Mouse (Mus musculus): ENCODE data around the gene Hoxc9.

Hoxc9 gene

GRCm38 (mm10) chr15:102998608-102999182, 22.5 kb downstream of the Hoxc9 start:
- no peak for DNase-seq (ENCODE audit: low spot score in 2 of 2)

- peak; percentile 41 to 43 for DNase-seq (ENCODE audit: low spot score in 2 of 2)
Measured at GRCm38 (mm10) chr15:102999183-102999831, 23.1 kb downstream of the Hoxc9 start.

GRCm38 (mm10) chr15:102999955-103000354, 23.7 kb downstream of the Hoxc9 start:
- no peak for DNase-seq (ENCODE audit: low spot score in 2 of 2)

GRCm38 (mm10) chr15:103000501-103000901, 24.3 kb downstream of the Hoxc9 start:
- DNase-seq (ENCODE audit: low spot score in 2 of 2), result no peak

- DNase-seq (ENCODE audit: low spot score in 2 of 2), result no peak
Measured at GRCm38 (mm10) chr15:103001370-103001769, 25.1 kb downstream of the Hoxc9 start.

GRCm38 (mm10) chr15:103002156-103002555, 25.9 kb downstream of the Hoxc9 start:
- DNase-seq (ENCODE audit: low spot score in 2 of 2), result no peak

GRCm38 (mm10) chr15:103002821-103003448, 26.7 kb downstream of the Hoxc9 start:
- DNase-seq (ENCODE audit: low spot score in 2 of 2), result no peak

GRCm38 (mm10) chr15:103005308-103005707, 29.1 kb downstream of the Hoxc9 start:
- no peak for DNase-seq (ENCODE audit: low spot score in 2 of 2)

GRCm38 (mm10) chr15:103005797-103006196, 29.6 kb downstream of the Hoxc9 start:
- no peak for DNase-seq (ENCODE audit: low spot score in 2 of 2)

- DNase-seq (ENCODE audit: low spot score in 2 of 2), result no peak
Measured at GRCm38 (mm10) chr15:103006326-103006725, 30.1 kb downstream of the Hoxc9 start.

- no peak for DNase-seq (ENCODE audit: low spot score in 2 of 2)
Measured at GRCm38 (mm10) chr15:103009265-103010111, 33.2 kb downstream of the Hoxc9 start.

- no peak for DNase-seq (ENCODE audit: low spot score in 2 of 2)
Measured at GRCm38 (mm10) chr15:103010112-103010846, 34.0 kb downstream of the Hoxc9 start.

GRCm38 (mm10) chr15:103010847-103011555, 34.8 kb downstream of the Hoxc9 start:
- no peak for DNase-seq (ENCODE audit: low spot score in 2 of 2)

GRCm38 (mm10) chr15:103011928-103012486, 35.8 kb downstream of the Hoxc9 start:
- DNase-seq (ENCODE audit: low spot score in 2 of 2), result no peak

GRCm38 (mm10) chr15:103013238-103013984, 37.2 kb downstream of the Hoxc9 start:
- no peak for DNase-seq (ENCODE audit: low spot score in 2 of 2)

GRCm38 (mm10) chr15:103014166-103015008, 38.1 kb downstream of the Hoxc9 start:
- DNase-seq (ENCODE audit: low spot score in 2 of 2), result no peak

GRCm38 (mm10) chr15:103015009-103015399, 38.8 kb downstream of the Hoxc9 start:
- no peak for DNase-seq (ENCODE audit: low spot score in 2 of 2)

- DNase-seq (ENCODE audit: low spot score in 2 of 2), result no peak
Measured at GRCm38 (mm10) chr15:103015406-103016166, 39.3 kb downstream of the Hoxc9 start.
